Mouse (Mus musculus) hindbrain, postnatal 0 days (tissue): ENCODE data around the gene Orai3. TPM values are rescaled to one million over a fixed set of nuclear protein-coding genes. Genes with fewer than 3 reads are reported as not detected.

Experiments used
- ATAC-seq: fragments of 200-750 bp; cut with Nextera tagmentation; 2 replicates; pipeline ENCODE4 v1.8.0; 2017; ENCODE audit warnings: mild to moderate bottlenecking, moderate TSS enrichment, moderate library complexity
- DNase-seq: peaks from one replicate; pipeline ENCODE4 v3.0.0-alpha.2; 2015; ENCODE audit warnings: low spot score
- H3K27ac ChIP-seq: fragments of 300-500 bp; sonication (generic); 2 replicates; pipeline ENCODE4 v1.5.1; 2014; ENCODE audit warnings: mild to moderate bottlenecking
- H3K27me3 ChIP-seq: fragments of 300-500 bp; sonication (generic); 2 replicates; pipeline ENCODE4 v1.6.1; 2014; ENCODE audit warnings: low read length, mixed read lengths; ENCODE audit not compliant: insufficient read depth
- H3K36me3 ChIP-seq: fragments of 300-500 bp; sonication (generic); 2 replicates; pipeline ENCODE4 v1.6.1; 2014; ENCODE audit warnings: low read length, mixed read lengths; ENCODE audit not compliant: insufficient read depth
- H3K4me1 ChIP-seq: fragments of 300-500 bp; sonication (generic); 2 replicates; pipeline ENCODE4 v1.6.1; 2014; ENCODE audit warnings: antibody characterized with exemption, low read length, mixed read lengths; ENCODE audit not compliant: insufficient read depth
- H3K4me2 ChIP-seq: fragments of 300-500 bp; sonication (generic); 2 replicates; pipeline ENCODE4 v1.6.1; 2014; ENCODE audit warnings: low read depth, mild to moderate bottlenecking, low read length, moderate library complexity, mixed read lengths
- H3K4me3 ChIP-seq: fragments of 300-500 bp; sonication (generic); 2 replicates; pipeline ENCODE4 v1.5.1; 2014; ENCODE audit warnings: low read length
- H3K9ac ChIP-seq: fragments of 300-500 bp; sonication (generic); replicated peaks from 2 replicates; pipeline ENCODE4 v1.6.1; 2014; ENCODE audit warnings: mild to moderate bottlenecking, low read length, moderate library complexity, mixed read lengths
- H3K9me3 ChIP-seq: fragments of 300-500 bp; sonication (generic); 2 replicates; pipeline ENCODE4 v1.6.1; 2016; ENCODE audit warnings: low read length, mixed read lengths
- CTCF ChIP-seq: IDR thresholded peaks from 2 replicates; pipeline ENCODE4 v1.5.1; 2016; ENCODE audit warnings: antibody characterized with exemption, control low read depth, low read depth
- WGBS: fragments of 180-500 bp; shearing (Covaris S2); extraction: QIAGEN DNeasy Blood & Tissue Kit; methylation state at CpG from one replicate; pipeline ENCODE4 v1.1.7; 2014; 5-methylcytosine and 5-hydroxymethylcytosine counted together
- polyA plus RNA-seq: library from polyadenylated mRNA; unstranded; fragments of >200 nt; fragmentation: Nextera tagmentation; extraction: Ambion mirVana; gene quantifications from 2 replicates; pipeline ENCODE4 v1.2.1, GENCODE M21; 2015
- total RNA-seq: library from RNA; depleted of rRNA; stranded (reverse); fragments of >200 nt; gene quantifications from 2 replicates; pipeline ENCODE4 v1.2.3, GENCODE M21; 2014

The Orai3 gene
- total and polyA plus RNA-seq, 2 experiments from 2014 or later = 10.8 to 35.8 TPM

- Histone ChIP-seq H3K27ac (peak within 1 kb of the TSS; percentile 88), H3K36me3 (peaks cover 19% of the 10 kb centered on the region), H3K9me3 (no peaks in the 10 kb centered on the region), H3K4me1 (0 out of 2 replicates have a peak, but pooled peaks cover 3% of the 10 kb centered on the region), H3K27me3 (no peaks in the 10 kb centered on the region), H3K4me2 (peak within 1 kb of the TSS; percentile 76), H3K4me3 (peak within 1 kb of the TSS; percentile 68), H3K9ac (peak within 1 kb of the TSS; percentile 84)
- peak; percentile 93 for DNase-seq
- no peak for TF ChIP-seq CTCF
- under 1% methylated on average over 23 of the region's 23 CpGs for WGBS
- ATAC-seq = peak; percentile 73
These were observed 6.8 kb downstream of the Orai3 start, which contains the start of gene Setd1a for GRCm38 (mm10) chr7:127776426-127776825. Gene Setd1a (plus strand): TSS chr7:127776670.

GRCm38 (mm10) chr7:127776878-127777473, 7.4 kb downstream of the Orai3 start:
- ATAC-seq (peak; percentile 93), DNase-seq (peak; percentile 98)
- Histone ChIP-seq H3K9ac (peak overlapping the region; percentile 84), H3K4me3 (peak overlapping the region; percentile 68), H3K4me1 (0 out of 2 replicates have a peak, but pooled peaks cover 3% of the 10 kb centered on the region), H3K9me3 (no peaks in the 10 kb centered on the region), H3K27me3 (no peaks in the 10 kb centered on the region), H3K4me2 (peak overlapping the region; percentile 76), H3K27ac (peak overlapping the region; percentile 88), H3K36me3 (peaks cover 24% of the 10 kb centered on the region)
- no peak for TF ChIP-seq CTCF
- WGBS = 1% methylated on average over 49 of the region's 70 CpGs

- 2% methylated on average over 52 of the region's 66 CpGs for WGBS
- Histone ChIP-seq H3K27me3 (no peaks in the 10 kb centered on the region), H3K9ac (peak overlapping the region; percentile 84), H3K36me3 (peaks cover 31% of the 10 kb centered on the region), H3K4me1 (0 out of 2 replicates have a peak, but pooled peaks cover 3% of the 10 kb centered on the region), H3K4me2 (peak overlapping the region; percentile 76), H3K4me3 (peak overlapping the region; percentile 68), H3K27ac (peak overlapping the region; percentile 88), H3K9me3 (no peaks in the 10 kb centered on the region)
- 0 out of 2 replicates have a peak, but pooled peaks have one; percentile 9 for TF ChIP-seq CTCF
- peak; percentile 61 for ATAC-seq
- DNase-seq = peak; percentile 15
These were observed 8.1 kb downstream of the Orai3 start for GRCm38 (mm10) chr7:127777474-127778266.

GRCm38 (mm10) chr7:127778350-127778749, 8.7 kb downstream of the Orai3 start:
- H3K4me1 ChIP-seq = 0 out of 2 replicates have a peak, but pooled peaks cover 3% of the 10 kb centered on the region
- H3K4me3 ChIP-seq = peak overlapping the region; percentile 68
- WGBS = 66% methylated on average over 4 of the region's 4 CpGs
- no peak overlapping the region for H3K27ac ChIP-seq
- no peaks in the 10 kb centered on the region for H3K9me3 ChIP-seq
- H3K4me2 ChIP-seq = peak overlapping the region; percentile 76
- no peak for ATAC-seq
- H3K27me3 ChIP-seq = no peaks in the 10 kb centered on the region
- no peak for TF ChIP-seq CTCF
- no peak for DNase-seq
- peaks cover 33% of the 10 kb centered on the region for H3K36me3 ChIP-seq
- peak overlapping the region; percentile 84 for H3K9ac ChIP-seq

GRCm38 (mm10) chr7:127785308-127785707, 15.7 kb downstream of the Orai3 start, which contains the start of gene Gm49388:
Gene Gm49388 (plus strand): TSS chr7:127785608.
- no peak for TF ChIP-seq CTCF
- Histone ChIP-seq H3K9me3 (no peaks in the 10 kb centered on the region), H3K4me2 (no peak within 1 kb of the TSS), H3K27ac (no peak within 1 kb of the TSS), H3K4me1 (no peaks in the 10 kb centered on the region), H3K9ac (no peak within 1 kb of the TSS), H3K36me3 (peaks cover 83% of the 10 kb centered on the region), H3K27me3 (no peaks in the 10 kb centered on the region), H3K4me3 (no peak within 1 kb of the TSS)
- WGBS = 93% methylated on average over 7 of the region's 7 CpGs
- ATAC-seq = no peak
- DNase-seq = no peak

GRCm38 (mm10) chr7:127797076-127797845, 27.6 kb downstream of the Orai3 start:
- DNase-seq (no peak), ATAC-seq (no peak)
- 94% methylated on average over 23 of the region's 23 CpGs for WGBS
- peaks cover 73% of the 10 kb centered on the region for H3K36me3 ChIP-seq
- H3K27me3 ChIP-seq = no peaks in the 10 kb centered on the region
- H3K9ac ChIP-seq = no peak overlapping the region
- TF ChIP-seq CTCF = no peak
- 0 out of 2 replicates have a peak, but pooled peaks cover 6% of the 10 kb centered on the region for H3K4me1 ChIP-seq
- no peak overlapping the region for H3K4me3 ChIP-seq
- H3K9me3 ChIP-seq = no peaks in the 10 kb centered on the region
- no peak overlapping the region for H3K27ac ChIP-seq
- H3K4me2 ChIP-seq = no peak overlapping the region
